Mouse (Mus musculus) myocyte (in vitro differentiated cells): ENCODE measurements around the gene Pnpla2. TPM values are rescaled to one million over a fixed set of nuclear protein-coding genes. Genes with fewer than 3 reads are reported as not detected.

Experiments used
- H3K27me3 ChIP-seq: one replicate; pipeline ENCODE4 v1.6.1; 2011; ENCODE audit not compliant: control insufficient read depth, insufficient read depth, insufficient read length
- H3K36me3 ChIP-seq: one replicate; pipeline ENCODE4 v1.6.1; 2011; ENCODE audit not compliant: control insufficient read depth, insufficient read depth
- H3K4me2 ChIP-seq: one replicate; pipeline ENCODE4 v1.6.1; 2011; ENCODE audit warnings: low read depth, control low read depth
- H3K4me3 ChIP-seq: one replicate; pipeline ENCODE4 v1.5.1; 2011; ENCODE audit warnings: mild to moderate bottlenecking, control low read depth, moderate library complexity
- H3K79me2 ChIP-seq: one replicate; pipeline ENCODE4 v1.6.1; 2011; ENCODE audit not compliant: control insufficient read depth, insufficient read depth
- H3ac ChIP-seq: one replicate; pipeline ENCODE4 v1.6.1; 2011; ENCODE audit not compliant: control insufficient read depth, insufficient read length
- CEBPB ChIP-seq: IDR thresholded peaks from 2 replicates; pipeline ENCODE4 v1.6.1; 2011; ENCODE audit warnings: mild to moderate bottlenecking, moderate library complexity; ENCODE audit not compliant: poor library complexity, insufficient read depth, severe bottlenecking
- E2F4 ChIP-seq: IDR thresholded peaks from one replicate; pipeline ENCODE4 v1.6.1; 2011; ENCODE audit warnings: mild to moderate bottlenecking, control low read depth, moderate library complexity; ENCODE audit not compliant: insufficient read depth
- MAX ChIP-seq: IDR thresholded peaks from one replicate; pipeline ENCODE4 v1.6.1; 2011; ENCODE audit warnings: low read depth, mild to moderate bottlenecking, control low read depth
- MYOD1 ChIP-seq, 3 experiments: IDR thresholded peaks; one replicate each; pipeline ENCODE4 v1.6.1; 2011; ENCODE audit warnings: control low read depth in 2 of 3, low read depth in 2 of 3, mild to moderate bottlenecking in 2 of 3, moderate library complexity in 1 of 3; ENCODE audit not compliant: insufficient read length in 2 of 3, control insufficient read depth in 1 of 3
- MYOG ChIP-seq, 3 experiments: IDR thresholded peaks; one replicate each; pipeline ENCODE4 v1.6.1; 2011; ENCODE audit warnings: control low read depth in 2 of 3, low read depth in 2 of 3, mild to moderate bottlenecking in 2 of 3; ENCODE audit not compliant: insufficient read length in 2 of 3, control insufficient read depth in 1 of 3, insufficient read depth in 1 of 3
- POLR2A ChIP-seq: IDR thresholded peaks from one replicate; pipeline ENCODE4 v1.6.1; 2011; ENCODE audit warnings: low read depth, mild to moderate bottlenecking, control low read depth, moderate library complexity; ENCODE audit not compliant: insufficient read length
- POLR2AphosphoS2 ChIP-seq: IDR thresholded peaks from one replicate; pipeline ENCODE4 v1.6.1; 2011; ENCODE audit warnings: low read depth, control low read depth; ENCODE audit not compliant: insufficient read length
- REST ChIP-seq: IDR thresholded peaks from one replicate; pipeline ENCODE4 v1.6.1; 2011; ENCODE audit warnings: mild to moderate bottlenecking, control low read depth, moderate library complexity; ENCODE audit not compliant: insufficient read depth, insufficient read length
- SRF ChIP-seq: IDR thresholded peaks from one replicate; pipeline ENCODE4 v1.6.1; 2011; ENCODE audit warnings: low read depth; ENCODE audit not compliant: control insufficient read depth, insufficient read length
- TCF12 ChIP-seq: IDR thresholded peaks from one replicate; pipeline ENCODE4 v1.6.1; 2011; ENCODE audit warnings: mild to moderate bottlenecking, control low read depth; ENCODE audit not compliant: poor library complexity, insufficient read depth, severe bottlenecking
- TCF3 ChIP-seq: IDR thresholded peaks from one replicate; pipeline ENCODE4 v1.6.1; 2011; ENCODE audit warnings: low read depth, control low read depth; ENCODE audit not compliant: insufficient read length
- USF1 ChIP-seq: IDR thresholded peaks from one replicate; pipeline ENCODE4 v1.6.1; 2011; ENCODE audit warnings: low read depth, mild to moderate bottlenecking, control low read depth, moderate library complexity
- polyA plus RNA-seq: library from polyadenylated mRNA; unstranded; fragments of >200 nt; fragmentation: generic; extraction: Trizol; gene quantifications from one replicate; pipeline ENCODE4 v1.2.1, GENCODE M21; 2012; ENCODE audit warnings: missing spikeins

Gene Pnpla2
- polyA plus RNA-seq, 1 experiment: 50.5 TPM

DNA sequence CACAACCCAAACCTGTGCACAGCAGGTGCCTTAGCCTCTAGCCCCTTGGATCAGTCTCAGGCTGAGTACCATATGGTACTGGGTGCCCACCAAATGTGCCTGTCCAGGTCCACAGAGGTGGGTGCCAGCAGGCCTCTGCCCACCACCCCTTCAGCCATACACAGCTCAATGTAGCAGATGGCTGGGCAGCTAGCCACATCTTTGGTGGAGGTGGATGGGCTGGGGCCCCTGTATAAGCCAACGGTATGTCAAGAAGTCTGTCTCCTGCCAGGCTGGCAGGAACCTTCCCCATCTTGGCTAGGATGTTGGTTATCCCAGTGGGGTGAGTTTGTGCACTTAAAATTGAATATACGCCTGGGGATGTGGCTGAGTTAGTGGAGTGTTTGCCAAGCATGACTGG lies 30.6 kb downstream of the Pnpla2 start:
- peaks cover 4% of the 10 kb centered on the region for H3K36me3 ChIP-seq
- no peaks in the 10 kb centered on the region for H3K27me3 ChIP-seq
- TF ChIP-seq MYOD1 (IDR thresholded peaks at IDR 0.05; ENCODE audit: control insufficient read depth in 1 of 3, insufficient read length in 2 of 3, low read depth in 2 of 3) (no peak), USF1 (no peak), TCF3 (no peak), MAX (no peak), POLR2A (no peak), REST (no peak), TCF12 (no peak), MYOG (IDR thresholded peaks at IDR 0.05; ENCODE audit: control insufficient read depth in 1 of 3, insufficient read depth in 1 of 3, insufficient read length in 2 of 3, low read depth in 2 of 3) (no peak), CEBPB (no peak), SRF (no peak)
- peaks cover 11% of the 10 kb centered on the region for H3K79me2 ChIP-seq
- H3ac ChIP-seq: no peak overlapping the region
- no peak overlapping the region for H3K4me2 ChIP-seq
- no peak overlapping the region for H3K4me3 ChIP-seq

GRCm38 (mm10) chr7:141486239-141486638 lies 31.2 kb downstream of the Pnpla2 start:
- H3K4me2 ChIP-seq: no peak overlapping the region
- no peaks in the 10 kb centered on the region for H3K27me3 ChIP-seq
- peaks cover 4% of the 10 kb centered on the region for H3K36me3 ChIP-seq
- no peak overlapping the region for H3ac ChIP-seq
- H3K4me3 ChIP-seq: no peak overlapping the region
- H3K79me2 ChIP-seq: peaks cover 8% of the 10 kb centered on the region
- TF ChIP-seq SRF: no peak
- TF ChIP-seq E2F4: no peak
- no peak for TF ChIP-seq TCF3
- TF ChIP-seq POLR2AphosphoS2: no peak
- no peak for TF ChIP-seq REST
- TF ChIP-seq TCF12: no peak

DNA sequence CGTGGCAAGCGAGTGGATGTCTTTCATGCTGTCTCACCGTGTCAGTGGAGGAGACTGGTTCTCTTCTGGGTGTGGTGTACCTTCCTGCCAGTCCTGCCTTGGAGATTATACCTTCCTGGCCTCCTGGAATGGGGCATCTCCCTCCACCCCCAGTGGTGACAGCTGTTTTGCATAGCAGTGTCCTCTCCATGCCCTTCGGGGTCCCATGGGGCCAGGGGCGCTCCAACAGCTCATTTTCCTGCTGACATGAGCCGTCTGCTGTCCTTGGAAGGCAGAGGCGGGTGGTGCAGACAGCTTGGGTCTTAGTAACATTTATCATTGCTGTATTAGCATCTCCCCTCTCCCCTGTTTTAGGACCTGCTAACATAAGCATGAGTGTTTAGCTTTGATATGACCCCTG lies 32.1 kb downstream of the Pnpla2 start:
- TF ChIP-seq MAX: no peak
- H3ac ChIP-seq: no peak overlapping the region
- H3K79me2 ChIP-seq: peaks cover 4% of the 10 kb centered on the region
- peaks cover 4% of the 10 kb centered on the region for H3K36me3 ChIP-seq
- no peak overlapping the region for H3K4me3 ChIP-seq
- H3K27me3 ChIP-seq: no peaks in the 10 kb centered on the region
- no peak overlapping the region for H3K4me2 ChIP-seq

GRCm38 (mm10) chr7:141491151-141491550 lies 36.2 kb downstream of the Pnpla2 start:
- Histone ChIP-seq H3K4me3 (no peak overlapping the region), H3K79me2 (no peaks in the 10 kb centered on the region), H3K27me3 (no peaks in the 10 kb centered on the region), H3K4me2 (no peak overlapping the region), H3K36me3 (peaks cover 3% of the 10 kb centered on the region), H3ac (no peak overlapping the region)
- no peak for TF ChIP-seq MYOG (IDR thresholded peaks at IDR 0.05; ENCODE audit: control insufficient read depth in 1 of 3, insufficient read depth in 1 of 3, insufficient read length in 2 of 3, low read depth in 2 of 3)
- no peak for TF ChIP-seq TCF12
- TF ChIP-seq CEBPB: no peak
- TF ChIP-seq E2F4: no peak
- no peak for TF ChIP-seq MAX
- no peak for TF ChIP-seq TCF3
- no peak for TF ChIP-seq MYOD1 (IDR thresholded peaks at IDR 0.05; ENCODE audit: control insufficient read depth in 1 of 3, insufficient read length in 2 of 3, low read depth in 2 of 3)
- TF ChIP-seq SRF: no peak
- TF ChIP-seq USF1: no peak

- no peak overlapping the region for H3ac ChIP-seq
- no peak overlapping the region for H3K4me2 ChIP-seq
- no peaks in the 10 kb centered on the region for H3K79me2 ChIP-seq
- no peaks in the 10 kb centered on the region for H3K36me3 ChIP-seq
- H3K4me3 ChIP-seq: no peak overlapping the region
- H3K27me3 ChIP-seq: no peaks in the 10 kb centered on the region
- TF ChIP-seq MYOG (IDR thresholded peaks at IDR 0.05; ENCODE audit: control insufficient read depth in 1 of 3, insufficient read depth in 1 of 3, insufficient read length in 2 of 3, low read depth in 2 of 3) (no peak), E2F4 (no peak), SRF (no peak), CEBPB (no peak), POLR2AphosphoS2 (peak; percentile 27), POLR2A (no peak)
Measured at GRCm38 (mm10) chr7:141492738-141493137, 37.7 kb downstream of the Pnpla2 start.

DNA sequence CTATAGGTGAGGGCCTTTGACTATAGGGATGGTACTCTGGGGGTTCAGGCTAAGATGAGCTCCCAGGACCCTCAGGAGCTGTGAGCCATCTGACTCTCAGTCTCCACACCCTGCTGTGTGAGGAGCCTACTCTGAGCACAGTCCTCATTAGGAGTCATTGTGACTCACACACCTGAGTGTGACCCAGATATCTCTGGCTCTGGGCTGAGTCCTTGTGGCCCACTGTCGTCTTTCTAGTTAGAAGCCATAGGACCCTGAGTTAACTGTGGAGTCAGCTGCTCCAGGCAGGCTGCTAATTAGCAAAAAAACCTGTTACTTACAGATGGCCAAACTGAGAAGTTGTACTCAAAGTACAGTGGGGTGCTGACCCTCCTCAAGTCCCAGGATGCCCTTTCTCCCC lies 38.7 kb downstream of the Pnpla2 start:
- TF ChIP-seq CEBPB: no peak
- no peak for TF ChIP-seq MYOG (IDR thresholded peaks at IDR 0.05; ENCODE audit: control insufficient read depth in 1 of 3, insufficient read depth in 1 of 3, insufficient read length in 2 of 3, low read depth in 2 of 3)
- TF ChIP-seq POLR2AphosphoS2: peak; percentile 9
- no peak for TF ChIP-seq POLR2A

More for the DNA sequence above, 38.7 kb downstream of the Pnpla2 start:
- no peak overlapping the region for H3K4me2 ChIP-seq
- no peak overlapping the region for H3K4me3 ChIP-seq
- no peaks in the 10 kb centered on the region for H3K36me3 ChIP-seq
- no peaks in the 10 kb centered on the region for H3K79me2 ChIP-seq
- no peaks in the 10 kb centered on the region for H3K27me3 ChIP-seq
- no peak overlapping the region for H3ac ChIP-seq
